Mouse (Mus musculus) skeletal muscle tissue, adult 2 months (tissue): ENCODE measurements at regions not wholly inside any gene's neighbourhood (a gene's known extent, or its start where the extent isn't known, plus 50 kb on each side); places are given as distances from the start of the nearest gene placed in this dataset.
A peak's percentile ranks its signal among the peaks of the same experiment; 100 is the strongest.

ENCODE experiments used
- DNase-seq: peaks from one replicate; pipeline ENCODE4 v3.0.0-alpha.2; 2012; ENCODE audit warnings: low read depth, low spot score

DNA sequence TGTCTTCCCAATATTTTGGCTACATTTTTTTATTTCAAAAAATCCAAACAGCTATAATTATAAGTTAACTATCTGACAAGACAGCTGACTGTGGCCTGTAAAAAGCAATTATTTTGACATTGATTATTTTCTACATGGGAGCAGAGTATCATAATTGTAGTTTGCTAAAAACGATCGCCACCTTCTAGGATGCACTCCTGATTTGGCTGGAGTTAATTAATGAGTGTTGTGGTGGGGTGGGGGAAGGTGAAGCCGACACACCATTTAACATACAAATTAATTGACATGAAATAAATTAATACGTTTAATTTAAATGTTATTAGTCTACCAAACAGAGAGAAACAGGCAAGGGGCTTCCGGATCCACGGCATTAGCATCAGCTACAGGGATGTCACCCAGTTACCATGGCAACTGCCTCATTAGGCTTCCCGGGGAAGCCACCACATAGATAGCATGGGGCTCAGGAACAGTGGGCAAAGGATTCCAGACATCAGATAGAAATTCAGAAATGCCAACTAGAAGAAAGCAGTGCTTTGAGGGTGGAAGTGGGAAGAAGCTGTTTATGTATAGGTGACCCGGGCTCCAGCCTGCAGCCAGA is 255.9 kb downstream of the Prdm2 start:
- DNase-seq = no peak

DNA sequence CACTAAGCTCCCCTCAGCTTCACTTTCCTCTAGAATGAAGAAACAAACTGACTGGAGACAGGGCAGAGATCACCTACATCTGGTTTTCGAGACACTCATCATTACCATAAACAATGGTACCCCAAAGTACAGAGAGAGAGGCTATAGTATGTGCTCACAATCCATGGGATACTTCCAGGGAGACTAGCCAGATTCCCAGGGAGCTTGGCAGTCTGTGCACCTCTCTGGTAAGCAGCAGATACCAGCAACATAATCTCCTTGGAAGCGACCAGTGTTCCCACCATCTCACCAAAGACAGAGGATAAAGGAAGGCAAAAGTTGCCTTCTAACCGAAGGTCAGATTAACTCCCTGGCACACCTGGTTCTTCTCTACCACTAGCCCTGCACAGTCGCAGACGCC is 256.4 kb downstream of the Prdm2 start:
- DNase-seq = no peak

DNA sequence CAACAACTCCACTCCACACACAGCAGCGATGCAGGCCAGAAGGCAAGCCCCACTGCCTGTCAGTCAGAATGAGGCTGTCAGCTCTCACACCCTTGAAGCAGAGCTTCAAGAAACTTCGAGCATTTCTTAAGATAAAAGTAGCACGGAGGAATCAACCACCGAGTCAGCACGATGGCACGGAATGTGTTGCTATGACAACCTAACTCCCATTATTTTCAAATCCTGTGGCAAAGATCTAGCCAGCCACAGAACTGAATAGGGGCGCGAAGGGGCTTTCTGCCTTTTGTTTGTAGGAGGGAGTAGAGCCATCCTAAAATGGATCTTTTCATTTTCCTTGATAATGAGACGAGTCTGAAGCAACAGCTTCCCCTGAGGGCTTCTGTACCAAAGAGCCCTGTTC is 259.1 kb downstream of the Prdm2 start:
- DNase-seq = no peak

DNA sequence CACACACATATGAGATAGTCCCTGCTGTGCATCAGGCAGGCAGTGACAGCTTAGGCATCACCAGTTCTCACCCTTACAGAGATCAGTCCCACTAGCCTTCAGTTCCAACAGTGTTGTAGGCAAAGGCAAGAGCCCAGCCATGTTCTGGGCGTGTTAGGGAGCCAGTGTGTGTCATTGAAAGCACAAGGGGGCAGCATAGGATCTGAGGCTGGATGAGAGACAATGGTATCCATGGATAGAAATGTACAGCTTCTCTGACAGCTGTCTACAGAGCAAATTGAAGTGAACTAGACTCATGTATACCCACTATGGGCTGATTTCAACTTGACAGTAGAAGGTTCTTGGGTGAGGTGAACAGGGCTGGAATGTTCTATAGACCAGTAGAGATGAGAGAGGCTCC is 259.9 kb downstream of the Prdm2 start:
- no peak for DNase-seq

DNA sequence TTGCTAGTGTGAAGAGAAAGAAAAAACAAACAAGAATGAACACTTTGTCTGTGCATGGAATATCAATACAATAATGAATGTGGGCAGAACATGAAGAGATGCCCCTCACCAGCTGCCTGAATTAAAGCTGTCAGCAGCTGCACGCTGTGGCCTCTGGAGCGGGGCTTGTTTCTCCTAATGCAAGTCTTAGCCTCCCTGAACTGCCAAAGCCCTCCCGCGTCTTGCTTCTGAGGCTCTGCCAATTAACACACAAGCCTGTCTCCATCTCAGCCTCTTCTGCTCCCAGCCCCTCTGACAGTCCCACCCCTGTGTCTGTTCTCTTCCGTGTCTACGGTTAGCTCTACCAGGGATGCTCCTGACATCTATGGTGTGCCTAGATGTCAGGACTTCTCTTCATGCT is 265.1 kb downstream of the Prdm2 start:
- no peak for DNase-seq

DNA sequence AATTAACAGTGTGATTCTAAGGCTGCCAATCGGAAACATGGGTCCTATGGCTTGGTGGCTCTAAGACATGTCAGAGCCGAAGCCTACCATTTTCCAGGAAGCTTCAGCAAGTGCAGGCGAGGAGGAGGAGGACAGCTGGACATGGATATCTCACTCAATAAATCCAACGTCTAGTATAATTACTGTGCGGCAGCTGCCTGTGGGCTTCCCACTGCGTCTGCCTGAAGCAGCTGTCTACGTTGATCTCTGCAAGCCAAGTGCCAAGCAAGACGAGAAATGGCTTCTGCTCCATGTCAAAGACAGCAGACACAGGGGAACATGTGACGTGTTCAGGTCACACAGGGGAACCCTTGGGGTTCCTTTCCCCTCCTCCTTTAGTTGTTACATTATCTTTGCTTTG is 279.2 kb downstream of the Prdm2 start:
- DNase-seq = no peak

DNA sequence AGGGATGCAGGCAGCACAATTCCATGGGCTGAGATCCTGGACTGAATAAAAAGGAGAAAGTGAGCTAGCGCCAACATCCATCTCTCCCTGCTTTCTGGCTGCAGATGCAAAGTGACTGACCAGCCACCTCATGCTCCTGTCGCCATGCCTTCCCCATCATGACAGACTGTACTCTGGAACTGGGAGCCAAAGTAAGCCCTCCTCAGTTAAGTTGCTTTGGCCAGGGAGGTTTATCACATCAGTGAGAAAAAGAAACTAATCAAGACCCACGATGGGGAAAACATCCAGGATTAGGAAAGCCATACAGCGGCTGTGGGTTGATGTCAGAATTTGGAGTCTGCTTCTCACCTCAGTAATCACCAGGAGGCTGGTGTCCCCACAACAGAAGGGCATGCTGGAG is 283.6 kb downstream of the Prdm2 start:
- no peak for DNase-seq

DNA sequence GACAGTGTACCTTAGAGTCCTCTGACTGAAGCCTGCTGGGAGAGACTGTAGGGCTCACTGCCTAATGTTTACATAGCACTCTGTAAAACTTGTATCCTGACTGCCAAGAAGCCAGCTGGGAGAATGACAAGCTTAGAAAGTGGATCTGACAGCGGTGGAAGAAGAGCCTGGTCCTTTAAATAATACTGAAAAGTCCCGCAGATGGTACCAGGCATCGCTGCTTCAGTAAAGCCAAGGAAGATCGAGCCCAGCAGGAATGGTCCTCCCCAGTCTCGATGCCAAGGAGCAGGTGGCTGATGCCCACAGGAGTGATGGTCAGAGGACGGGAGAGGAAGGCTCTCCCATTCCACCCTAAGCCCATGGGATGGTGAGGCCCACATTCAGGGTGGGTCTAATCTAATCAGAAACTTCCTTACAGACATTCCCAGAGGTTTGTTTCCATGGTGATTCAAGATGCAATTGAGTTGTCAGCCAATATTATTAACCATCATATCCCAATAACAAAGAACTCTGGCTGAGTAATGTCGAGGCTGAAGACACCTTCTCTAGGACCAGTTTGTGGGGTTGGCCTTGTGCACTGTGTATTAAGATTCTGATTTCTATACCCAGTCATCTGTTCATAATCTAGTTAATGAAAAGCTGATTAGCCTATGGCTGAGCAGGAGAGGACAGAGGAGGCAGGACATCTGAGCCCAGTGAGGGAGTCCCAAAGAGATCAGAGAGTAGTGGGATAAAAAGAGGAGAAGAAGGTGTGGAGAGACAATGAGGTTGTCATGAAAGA is 285.3 kb downstream of the Prdm2 start:
- DNase-seq = no peak

DNA sequence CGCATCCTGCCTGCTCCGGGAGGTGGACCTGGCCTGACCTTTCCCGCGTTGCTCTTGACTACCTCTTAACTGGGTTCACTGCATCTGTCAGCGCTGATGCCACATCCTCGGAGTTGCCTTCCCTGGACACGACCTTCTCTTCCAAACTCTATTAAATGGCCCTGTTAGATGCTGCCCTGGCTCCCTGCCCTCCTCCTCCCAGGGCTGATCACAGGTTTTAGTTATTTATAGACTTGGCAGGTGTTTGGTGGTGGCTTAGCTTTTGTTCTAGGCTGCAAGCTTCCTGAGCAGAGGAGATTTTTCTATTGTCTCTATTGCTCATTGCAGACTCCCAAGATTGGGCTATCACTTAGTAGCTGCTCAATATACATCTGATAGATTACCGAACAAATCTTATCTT is 287.7 kb downstream of the Prdm2 start:
- DNase-seq = no peak

DNA sequence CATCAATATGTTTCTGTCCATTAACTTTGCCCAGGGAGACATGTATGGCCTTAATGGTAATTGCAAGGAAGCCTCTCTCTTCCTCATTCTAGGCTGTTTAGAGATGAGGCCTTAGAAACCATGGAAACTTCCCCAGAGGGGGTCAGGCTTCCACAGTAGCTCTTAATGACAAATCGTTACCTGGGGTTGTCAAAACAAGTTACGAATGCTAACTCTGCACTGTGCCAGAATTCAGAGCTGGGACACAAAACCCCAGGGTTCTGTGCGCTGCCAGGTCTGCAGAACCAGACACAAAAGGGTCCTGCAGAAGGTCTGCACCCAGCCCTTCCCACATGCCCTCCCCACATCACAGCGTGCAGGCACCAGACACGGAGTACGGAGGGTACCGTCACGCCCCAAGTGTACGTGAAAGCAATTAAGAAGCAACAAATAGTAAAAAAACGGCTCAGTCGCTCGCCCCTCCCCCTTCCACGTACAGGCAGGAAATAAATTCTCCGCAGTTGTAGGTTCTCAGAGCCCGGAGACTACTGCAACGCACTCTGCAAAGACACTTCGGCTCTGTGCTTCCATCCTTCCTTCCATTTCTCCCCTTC is 303.3 kb downstream of the Prdm2 start:
- DNase-seq = no peak

DNA sequence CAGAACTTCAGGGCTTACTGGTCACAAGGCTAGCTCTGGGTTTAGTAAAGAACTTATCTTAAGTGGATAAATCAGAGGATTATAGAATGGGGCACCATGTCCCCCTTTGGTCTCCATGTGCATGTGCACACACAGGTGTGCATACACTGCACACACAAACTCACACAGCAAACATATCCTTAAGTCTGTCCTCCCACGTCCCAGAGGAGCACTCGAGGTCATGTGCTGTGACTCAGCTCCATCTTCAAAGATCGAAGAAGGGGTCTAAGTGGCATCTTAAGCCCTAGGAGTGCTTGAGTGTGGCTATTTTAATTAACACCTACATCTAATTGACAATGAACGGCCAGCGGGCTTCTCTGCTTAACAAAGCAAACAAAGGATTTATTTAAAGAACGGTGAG is 304.0 kb downstream of the Prdm2 start:
- DNase-seq = no peak

DNA sequence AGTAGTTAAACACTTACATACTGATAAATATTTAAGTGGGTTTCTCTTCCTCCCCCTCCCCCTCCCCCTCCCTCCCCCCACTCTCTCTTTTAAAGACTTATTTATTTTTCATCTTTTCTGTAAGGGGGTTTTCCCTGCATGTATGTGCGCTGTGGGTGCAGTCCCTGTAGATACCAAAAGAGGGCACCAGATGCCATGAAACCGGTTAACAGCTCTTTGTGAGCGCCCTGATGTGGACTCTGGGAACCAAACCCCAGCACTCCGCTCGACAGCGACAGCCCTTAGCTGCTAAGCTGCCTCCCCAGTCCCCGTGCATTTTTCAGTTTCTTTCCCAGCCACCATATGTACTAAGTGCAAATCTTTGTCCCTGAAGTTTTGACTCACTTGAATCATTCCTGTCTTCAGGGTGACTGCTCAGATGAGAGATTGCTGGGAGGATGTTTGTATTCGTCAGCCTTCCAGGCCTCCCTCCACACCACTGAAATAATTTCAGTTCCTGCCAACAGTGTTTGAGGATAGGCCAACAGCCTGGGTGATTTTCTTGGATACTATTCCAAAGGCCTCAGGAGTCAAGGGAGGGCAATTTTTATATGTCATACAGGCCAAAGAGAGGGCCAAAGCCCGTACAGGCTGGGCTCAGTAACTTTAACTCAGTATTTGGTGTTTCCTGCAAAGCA is 309.3 kb downstream of the Prdm2 start:
- no peak for DNase-seq

DNA sequence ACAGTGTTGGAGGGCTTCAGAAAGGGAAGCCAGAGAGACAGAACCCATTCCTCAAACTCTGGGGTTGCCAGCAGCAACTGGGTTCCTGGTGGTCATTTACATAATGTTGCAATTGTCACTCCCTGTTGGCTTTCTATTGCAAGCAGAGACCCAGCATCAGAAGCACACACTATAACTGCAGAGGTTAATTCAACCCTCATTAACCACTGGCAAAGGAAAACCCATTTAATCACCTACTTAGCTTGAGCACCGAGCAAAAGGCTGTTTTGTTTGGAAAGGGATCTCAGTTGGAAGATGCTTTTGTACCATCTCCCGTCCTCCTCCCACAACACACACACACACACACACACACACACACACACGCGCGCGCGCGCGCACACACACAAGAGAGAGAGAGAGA is 312.0 kb downstream of the Prdm2 start:
- no peak for DNase-seq

DNA sequence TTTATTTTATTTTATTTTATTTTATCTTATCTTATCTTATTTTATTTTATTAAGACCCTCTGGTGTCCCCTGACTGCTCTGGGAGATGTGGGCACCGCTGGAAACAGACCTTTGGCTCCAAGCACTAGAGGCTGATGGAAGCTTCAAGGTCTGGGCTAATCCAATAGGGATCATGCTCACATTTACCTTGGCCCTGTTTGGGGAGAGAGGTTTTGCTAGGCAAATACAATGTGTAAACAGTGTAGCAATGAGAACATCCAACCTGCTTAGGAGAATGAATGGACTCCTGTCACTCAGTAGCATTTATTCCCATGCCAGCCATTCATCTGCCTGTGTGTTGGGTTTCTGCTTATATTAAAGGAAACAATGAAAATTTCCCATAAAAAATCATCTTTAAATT is 313.8 kb downstream of the Prdm2 start:
- DNase-seq = no peak

DNA sequence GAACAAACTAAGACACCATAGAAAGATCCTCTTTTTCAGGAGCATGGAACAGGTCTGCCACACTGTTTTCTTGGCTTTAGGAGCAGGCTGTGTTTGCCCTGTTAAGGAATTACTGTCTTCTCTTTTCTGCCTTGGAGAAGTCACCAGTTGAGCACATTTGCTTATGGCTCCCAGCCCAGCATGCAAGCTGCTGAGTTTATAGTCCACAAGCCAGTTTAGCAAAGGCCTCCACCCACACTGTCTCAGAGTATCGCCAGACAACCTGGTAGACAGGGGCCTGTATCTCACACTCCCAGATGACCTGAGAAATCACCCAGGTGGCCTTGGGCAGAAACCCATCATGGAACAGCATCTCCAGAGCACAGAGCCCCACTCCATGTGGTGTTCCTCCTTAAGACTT is 322.1 kb downstream of the Prdm2 start:
- no peak for DNase-seq

DNA sequence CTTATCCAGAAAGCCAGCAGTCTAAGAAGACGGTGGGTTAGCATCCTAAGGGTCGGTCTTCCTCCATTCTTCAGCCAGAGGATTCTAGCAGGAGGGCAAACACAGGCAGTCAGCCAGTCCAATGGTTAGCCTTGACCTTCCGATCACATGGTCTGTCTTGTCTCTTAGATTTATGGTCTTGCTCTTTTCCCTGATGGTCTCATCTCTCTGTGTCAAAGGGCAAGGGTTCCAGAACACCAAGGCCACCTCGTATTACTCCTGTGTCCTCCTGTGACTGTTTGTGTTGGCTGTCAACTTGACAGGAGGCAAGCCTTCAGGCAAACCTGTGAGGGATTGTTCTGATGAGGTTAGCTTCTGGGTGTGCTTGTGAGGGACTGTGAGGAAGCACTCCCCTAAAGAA is 323.9 kb downstream of the Prdm2 start:
- DNase-seq = no peak

DNA sequence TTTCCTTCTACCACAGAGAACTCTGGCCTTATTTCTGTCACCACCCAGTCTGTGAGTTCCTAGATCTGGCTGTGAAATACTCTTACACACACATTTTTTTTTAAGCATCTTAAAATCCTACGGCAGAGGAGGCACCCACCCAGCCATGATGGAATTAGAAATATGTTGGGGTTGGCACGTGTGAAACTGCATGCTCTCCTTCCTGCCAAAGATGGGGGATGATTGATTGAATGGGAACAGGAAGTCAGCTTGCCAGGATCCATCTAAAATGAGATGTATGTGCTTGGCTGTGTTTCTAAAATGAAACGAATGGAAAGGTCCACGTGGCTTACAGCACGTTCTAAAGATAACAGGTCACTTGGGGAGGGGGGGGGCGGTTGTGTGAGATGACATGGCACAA is 324.9 kb downstream of the Prdm2 start:
- no peak for DNase-seq

DNA sequence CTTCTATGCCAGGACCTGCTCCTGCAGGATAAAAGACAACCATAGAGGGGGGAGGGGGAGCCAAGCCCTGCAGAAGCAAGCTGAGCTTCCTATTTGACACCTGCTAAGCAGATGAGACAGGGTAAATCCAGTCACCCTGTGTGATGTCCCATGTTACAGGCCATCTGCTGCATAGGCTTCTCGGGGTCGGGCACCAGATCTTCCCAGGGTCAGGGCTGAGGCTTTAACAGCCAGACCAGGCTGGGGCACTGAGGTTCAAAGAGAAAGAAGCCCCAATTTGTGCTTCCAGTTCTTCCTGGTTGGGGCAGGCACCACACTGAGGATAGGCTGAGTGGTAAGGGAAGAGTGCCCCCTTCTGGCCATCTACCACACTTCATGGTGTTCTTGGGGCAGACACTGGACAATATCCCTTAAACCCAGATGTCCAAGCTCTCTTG is 332.5 kb downstream of the Prdm2 start:
- DNase-seq = peak; percentile 61

DNA sequence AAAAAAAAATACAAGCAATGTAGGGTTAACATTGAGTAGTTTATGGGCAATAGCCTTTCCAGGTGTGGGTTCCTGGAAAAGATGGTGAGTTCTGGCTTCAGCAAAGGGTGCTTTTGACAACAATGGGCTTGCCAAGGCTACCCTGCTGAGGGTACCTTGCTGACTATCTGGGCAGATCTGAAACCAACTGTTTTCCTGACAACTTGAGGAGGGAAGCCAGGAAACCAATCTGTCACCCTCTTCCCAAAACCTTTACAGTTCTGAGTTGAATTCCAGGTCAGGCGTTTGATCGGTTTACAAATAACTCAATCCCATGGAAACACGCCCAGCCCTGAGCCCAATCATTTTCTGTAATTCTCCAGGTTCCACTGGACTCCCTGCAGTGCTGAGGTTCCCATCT is 336.6 kb downstream of the Prdm2 start:
- no peak for DNase-seq

DNA sequence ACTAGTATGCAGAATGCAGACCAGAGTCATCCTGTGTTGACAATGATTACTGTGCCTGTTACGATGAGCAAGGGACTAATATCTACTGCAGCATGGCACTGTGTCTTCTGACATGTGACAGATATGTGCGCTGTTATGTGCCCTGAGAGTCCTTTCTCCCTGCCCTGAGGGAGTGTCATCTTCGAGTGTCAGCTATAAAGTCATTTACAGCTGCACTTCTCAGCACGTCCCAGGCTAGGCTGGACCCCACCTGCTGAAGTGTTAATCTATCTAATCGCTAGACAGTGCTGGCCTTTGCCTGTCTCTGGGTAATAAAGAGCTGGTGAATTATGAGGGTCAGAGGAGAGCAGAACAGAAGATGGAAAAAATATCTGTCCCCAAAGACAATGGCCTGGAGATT is 337.7 kb downstream of the Prdm2 start:
- DNase-seq = no peak

DNA sequence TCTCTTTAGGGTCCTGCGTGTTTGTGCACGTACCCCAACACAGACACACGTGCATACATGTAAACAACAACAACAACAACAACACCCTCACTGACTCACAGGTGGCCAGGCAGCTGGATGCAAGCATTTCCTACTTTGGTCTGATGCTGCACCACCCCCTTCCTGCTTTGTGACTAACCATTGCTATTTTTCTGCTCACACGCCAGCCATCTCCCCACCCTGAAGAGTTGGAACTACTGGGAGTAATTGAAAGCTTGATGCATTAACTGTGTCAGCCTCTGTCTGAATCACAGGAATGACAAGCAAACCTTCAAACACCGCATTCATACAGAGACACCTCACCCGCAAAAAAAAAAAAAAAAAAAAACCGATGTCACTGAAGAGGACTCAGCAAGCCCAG is 346.5 kb downstream of the Prdm2 start:
- no peak for DNase-seq

DNA sequence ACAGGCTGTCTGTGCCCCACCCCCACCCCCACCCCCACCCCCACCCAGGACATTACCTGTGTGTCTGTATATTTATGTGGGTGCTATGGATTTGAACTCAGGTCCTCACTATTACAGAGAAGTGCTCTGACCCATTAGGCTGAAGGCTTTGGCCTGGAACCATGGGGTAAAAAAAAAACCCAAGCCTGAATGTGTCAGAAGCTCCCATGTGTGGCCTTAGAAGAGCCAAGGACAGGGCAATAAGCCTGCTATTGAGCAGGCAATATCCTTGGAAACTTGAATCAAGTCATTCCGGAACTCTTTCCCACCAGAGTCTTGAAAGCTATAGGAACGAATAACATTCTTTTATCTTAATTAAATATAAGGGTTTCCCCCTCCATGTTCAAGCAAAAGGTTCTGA is 347.2 kb downstream of the Prdm2 start:
- DNase-seq = no peak

DNA sequence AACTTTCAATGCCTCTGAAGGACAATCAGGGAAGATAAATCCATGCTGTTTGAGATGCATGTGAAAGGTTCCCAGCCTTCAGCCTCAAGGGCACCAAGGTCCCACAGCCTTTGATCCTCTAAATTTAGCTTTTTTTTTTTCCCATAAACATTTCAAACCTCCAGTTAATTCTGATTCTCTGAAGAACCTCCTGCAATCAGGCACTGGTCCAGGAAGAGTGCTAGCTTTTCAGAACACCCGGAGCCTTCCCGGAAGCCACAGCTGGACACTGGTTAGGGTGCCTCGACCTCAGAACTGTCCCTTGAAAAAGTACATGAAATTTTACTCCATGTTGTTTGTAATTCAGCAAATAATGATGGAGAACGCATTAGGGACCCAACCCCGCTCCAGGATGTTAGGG is 348.9 kb downstream of the Prdm2 start:
- no peak for DNase-seq
